Mouse (Mus musculus): ENCODE data around the gene Irx1.

The Irx1 gene

DNA sequence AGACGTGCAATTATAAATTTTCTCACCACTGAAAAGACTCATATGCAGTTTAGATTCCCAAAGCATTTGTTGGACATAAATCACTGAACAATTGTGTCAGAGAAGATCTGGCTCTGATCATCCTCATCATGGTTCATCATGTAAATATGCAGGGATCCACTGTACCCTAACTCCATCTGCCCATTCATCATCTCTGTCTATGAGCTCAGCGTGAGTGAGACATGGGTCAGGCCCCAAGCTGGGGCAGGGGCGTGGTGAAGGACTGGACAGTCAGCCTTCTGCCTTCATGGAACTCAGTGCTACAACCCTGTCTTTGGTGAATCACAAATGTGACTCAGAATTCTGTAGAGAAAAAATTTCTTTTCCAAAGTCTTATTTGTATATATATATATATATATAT, 53.2 kb downstream of the Irx1 start:
- DNase-seq (ENCODE audit: low read depth, low spot score): peak; percentile 80

Data from 3T3-L1 (cell line).